Mouse (Mus musculus): ENCODE results near the gene Notch3. TPM values are rescaled to one million over a fixed set of nuclear protein-coding genes. Genes with fewer than 3 reads are reported as not detected.
"Not testable (repeated sequence)": the region's sequence is repeated elsewhere in the genome, so short reads cannot be mapped to it uniquely, and the experiment has no call there.

The Notch3 gene
- total RNA-seq, 1 experiment from 2014 or later = 0.25 TPM

DNA sequence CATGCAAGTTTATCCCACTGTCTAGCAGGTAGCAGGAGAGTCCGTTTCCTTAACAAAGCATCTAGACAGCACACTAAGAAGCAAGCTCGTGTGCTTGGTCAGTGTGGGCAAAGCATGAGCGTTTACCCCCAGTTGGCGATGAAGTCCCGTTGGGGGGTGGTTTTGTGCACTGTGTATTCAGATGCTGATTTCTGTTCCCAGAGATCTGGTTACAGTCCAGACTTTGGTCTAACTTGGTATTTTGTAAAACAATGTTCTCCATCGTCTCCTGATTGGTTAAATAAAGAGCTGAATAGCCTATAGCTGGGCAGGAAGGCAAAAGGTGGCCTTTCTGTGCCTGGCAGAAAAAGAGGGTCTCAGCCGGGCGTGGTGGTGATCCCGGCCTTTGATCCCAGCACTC lies 36.1 kb downstream of the Notch3 start:
- ATAC-seq (replicated peaks in 1 of 2; ENCODE audit: insufficient read depth in 1 of 2, low FRiP score in 2 of 2, low TSS enrichment in 1 of 2, low read depth in 1 of 2, poor library complexity in 2 of 2, severe bottlenecking in 2 of 2) = no peak

DNA sequence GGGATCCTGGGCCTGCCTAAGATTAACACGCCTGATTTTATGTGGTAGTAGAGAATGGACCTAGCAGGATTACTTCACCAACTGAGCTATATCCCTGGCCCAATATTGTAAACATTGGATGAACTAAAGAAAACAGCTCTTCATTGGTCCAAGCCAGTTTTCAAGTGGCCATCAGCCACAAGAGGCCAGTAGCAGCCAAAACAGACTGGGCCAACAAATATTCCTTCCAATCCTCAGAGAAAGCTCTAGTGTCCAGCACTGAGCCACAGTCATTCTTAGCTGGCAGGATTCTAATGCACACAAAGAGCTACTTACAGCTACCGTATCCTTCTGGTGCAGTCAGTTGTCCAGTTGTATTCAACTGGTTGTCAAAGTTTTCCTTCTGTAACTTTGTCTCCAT lies 39.5 kb downstream of the Notch3 start:
- ATAC-seq (replicated peaks in 1 of 2; ENCODE audit: insufficient read depth in 1 of 2, low FRiP score in 2 of 2, low TSS enrichment in 1 of 2, low read depth in 1 of 2, poor library complexity in 2 of 2, severe bottlenecking in 2 of 2) = no peak

DNA sequence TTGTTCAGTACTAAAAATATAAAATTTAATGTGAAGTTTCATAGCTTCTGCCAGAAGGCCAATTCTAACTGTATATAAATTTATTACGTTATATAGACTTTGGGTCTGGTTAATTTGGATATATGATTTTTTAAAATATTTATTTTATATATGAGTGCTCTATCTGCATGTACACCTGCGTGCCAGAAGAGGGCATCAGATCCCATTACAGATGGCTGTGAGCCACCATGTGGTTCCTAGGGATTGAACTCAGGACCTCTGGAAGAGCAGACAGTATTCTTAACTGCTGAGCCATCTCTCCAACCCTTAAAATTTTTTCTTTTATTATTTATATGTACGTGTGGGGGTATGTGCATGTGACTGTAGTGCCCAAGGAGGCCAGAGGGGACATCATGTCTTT lies 41.2 kb downstream of the Notch3 start:
- ATAC-seq (replicated peaks in 1 of 2; ENCODE audit: insufficient read depth in 1 of 2, low FRiP score in 2 of 2, low TSS enrichment in 1 of 2, low read depth in 1 of 2, poor library complexity in 2 of 2, severe bottlenecking in 2 of 2) = no peak

DNA sequence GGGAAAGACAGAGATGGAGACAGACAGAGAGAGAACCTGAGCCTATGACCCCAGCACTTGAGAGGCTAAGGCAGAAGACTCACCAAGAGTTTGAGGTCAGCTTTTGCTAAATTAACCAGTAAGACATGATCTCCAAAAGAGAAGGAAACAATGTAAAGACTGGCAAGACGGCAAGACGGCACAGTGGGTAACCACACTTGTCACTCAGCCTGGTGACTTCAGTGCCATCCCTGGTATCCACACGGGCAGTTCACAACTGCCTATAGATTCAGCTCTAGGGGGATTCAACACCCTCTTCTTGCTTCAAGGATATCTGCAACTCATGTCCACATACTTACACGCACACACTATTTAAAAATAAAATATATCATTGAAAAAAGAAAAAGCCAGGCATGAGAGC lies 43.1 kb downstream of the Notch3 start:
- no peak for ATAC-seq (replicated peaks in 1 of 2; ENCODE audit: insufficient read depth in 1 of 2, low FRiP score in 2 of 2, low TSS enrichment in 1 of 2, low read depth in 1 of 2, poor library complexity in 2 of 2, severe bottlenecking in 2 of 2)

DNA sequence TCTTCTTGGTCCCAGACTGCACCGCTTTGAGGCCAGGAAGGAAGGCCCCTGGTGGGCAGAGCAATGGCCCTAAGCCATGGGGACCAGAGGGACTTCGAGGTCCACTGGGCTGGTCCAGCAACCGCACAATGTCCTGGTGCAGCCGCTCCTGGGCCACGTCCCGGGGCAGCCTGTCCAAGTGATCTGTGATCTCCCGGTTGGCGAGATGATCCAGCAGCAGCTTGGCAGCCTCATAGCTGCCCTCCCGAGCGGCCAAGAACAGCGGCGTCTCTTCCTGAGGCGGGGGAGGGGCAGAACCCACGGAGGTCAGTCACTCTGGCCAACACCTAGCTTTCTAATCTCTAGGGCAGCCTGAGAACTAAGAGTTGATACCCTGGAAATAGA lies 44.1 kb downstream of the Notch3 start:
- no peak for ATAC-seq (replicated peaks in 1 of 2; ENCODE audit: insufficient read depth in 1 of 2, low FRiP score in 2 of 2, low TSS enrichment in 1 of 2, low read depth in 1 of 2, poor library complexity in 2 of 2, severe bottlenecking in 2 of 2)

DNA sequence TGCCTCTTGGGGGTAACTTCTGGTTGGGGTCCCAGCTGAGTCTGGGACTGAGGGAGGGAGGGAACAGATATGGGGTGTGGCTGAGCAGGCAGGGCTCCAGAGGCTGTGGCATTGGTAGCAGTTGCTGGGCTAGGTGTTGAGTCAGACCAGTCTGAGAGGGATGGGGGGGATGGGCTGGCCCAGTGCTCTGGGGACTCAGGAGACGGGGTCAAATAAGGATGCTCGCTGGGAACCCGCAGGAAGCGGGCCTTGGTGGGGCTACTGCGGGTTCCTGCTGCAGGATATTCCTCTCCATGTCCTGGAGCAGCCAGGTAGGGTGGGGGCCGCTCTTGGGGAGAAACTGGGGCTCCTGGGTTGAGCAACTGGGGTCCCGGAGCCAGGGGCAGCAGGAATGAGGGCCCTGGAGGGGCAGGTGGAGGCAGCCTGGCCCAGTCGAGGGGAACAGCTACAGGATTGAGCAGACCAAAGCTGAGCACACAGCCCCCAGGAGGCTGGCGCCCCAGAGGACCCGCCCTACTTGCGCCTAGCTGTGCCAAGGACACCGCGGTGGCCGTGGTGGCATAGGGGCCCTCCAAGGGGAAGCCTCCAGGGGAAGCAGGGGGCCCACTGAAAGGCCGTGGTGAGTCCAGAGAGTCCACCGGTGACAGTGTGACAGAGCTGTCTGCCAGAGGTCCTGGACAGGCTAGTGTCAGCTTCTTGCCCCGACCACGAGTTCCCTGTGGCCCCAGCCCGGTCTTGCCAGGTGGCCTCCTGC lies 44.6 kb downstream of the Notch3 start:
- peak; percentile 63 to 69 for ATAC-seq (replicated peaks in 1 of 2; ENCODE audit: insufficient read depth in 1 of 2, low FRiP score in 2 of 2, low TSS enrichment in 1 of 2, low read depth in 1 of 2, poor library complexity in 2 of 2, severe bottlenecking in 2 of 2)

DNA sequence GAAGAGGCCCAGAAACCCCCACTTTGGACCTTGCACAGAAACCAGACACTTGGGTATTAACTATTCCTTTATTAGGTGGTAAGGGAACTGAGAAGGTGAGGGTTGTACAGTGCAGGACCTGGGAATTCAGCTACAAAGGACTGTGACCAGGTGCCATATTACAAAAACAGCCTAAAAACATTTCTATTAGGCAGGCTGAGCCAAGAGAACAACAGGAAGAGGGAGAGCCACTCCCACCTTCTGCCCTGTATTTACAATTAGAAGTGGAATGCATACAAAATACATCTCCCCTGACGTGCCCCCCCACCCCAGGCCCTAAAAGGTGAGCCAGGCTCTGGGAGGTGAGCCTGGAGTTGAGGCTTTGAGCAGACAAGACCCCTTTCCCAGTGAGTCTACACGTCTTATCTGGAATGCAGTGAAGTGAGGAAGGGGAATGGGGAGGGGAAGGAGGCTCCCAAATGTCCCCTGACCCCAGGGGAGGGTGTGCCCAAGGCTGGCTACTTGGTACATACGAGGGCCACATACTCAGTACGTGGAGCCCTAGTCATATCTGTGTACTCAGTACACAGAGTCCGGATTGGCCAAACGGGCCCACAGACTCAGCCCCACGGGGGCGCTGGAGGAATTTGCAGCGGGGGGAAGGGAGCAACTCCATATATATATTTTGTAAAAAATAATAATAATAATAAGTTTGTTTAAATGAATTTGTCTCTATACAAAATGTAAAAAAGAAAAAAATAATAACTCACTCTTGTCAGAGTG lies 45.7 kb downstream of the Notch3 start:
- no peak for ATAC-seq (replicated peaks in 1 of 2; ENCODE audit: insufficient read depth in 1 of 2, low FRiP score in 2 of 2, low TSS enrichment in 1 of 2, low read depth in 1 of 2, poor library complexity in 2 of 2, severe bottlenecking in 2 of 2)

DNA sequence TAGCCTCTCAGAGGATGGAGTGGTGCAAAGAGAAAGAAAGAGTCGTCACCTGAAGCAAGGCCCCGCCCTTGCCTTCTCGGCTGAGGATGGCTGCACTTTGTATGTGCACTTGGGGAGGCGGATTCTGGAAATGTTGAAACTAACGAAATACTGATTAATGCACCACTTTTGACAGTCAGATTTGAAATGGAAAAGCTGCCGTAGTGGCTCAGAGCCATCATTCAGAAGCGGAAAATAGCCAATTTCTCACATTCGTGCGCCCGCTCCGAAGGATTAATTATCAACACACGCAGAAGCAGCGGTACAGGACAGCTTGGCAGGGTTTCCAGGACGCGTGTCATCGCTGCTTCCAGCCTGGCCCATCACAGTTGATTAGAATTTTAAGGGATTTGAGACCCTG lies 47.5 kb downstream of the Notch3 start:
- no peak for ATAC-seq (replicated peaks in 1 of 2; ENCODE audit: insufficient read depth in 1 of 2, low FRiP score in 2 of 2, low TSS enrichment in 1 of 2, low read depth in 1 of 2, poor library complexity in 2 of 2, severe bottlenecking in 2 of 2)

DNA sequence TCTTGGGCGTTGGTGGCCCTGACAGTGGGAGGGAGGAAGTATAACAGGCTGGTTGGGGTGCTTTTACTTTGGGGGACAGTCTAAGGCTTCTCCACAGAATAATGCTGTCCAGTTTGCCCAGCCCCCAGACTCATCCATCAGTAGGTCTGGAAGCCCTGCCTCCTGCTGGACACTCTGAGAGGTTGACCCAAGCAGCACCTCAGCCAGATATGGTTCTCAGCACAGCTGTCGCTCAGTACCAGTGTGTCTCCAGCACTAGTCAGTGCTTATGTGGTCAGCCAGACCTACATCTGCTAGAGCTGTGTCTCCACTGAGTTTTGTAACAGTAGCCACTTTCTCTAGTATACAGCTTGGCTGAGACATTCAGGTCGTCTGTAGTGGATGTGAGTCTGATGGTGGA lies 48.2 kb downstream of the Notch3 start:
- ATAC-seq (replicated peaks in 1 of 2; ENCODE audit: insufficient read depth in 1 of 2, low FRiP score in 2 of 2, low TSS enrichment in 1 of 2, low read depth in 1 of 2, poor library complexity in 2 of 2, severe bottlenecking in 2 of 2) = no peak

DNA sequence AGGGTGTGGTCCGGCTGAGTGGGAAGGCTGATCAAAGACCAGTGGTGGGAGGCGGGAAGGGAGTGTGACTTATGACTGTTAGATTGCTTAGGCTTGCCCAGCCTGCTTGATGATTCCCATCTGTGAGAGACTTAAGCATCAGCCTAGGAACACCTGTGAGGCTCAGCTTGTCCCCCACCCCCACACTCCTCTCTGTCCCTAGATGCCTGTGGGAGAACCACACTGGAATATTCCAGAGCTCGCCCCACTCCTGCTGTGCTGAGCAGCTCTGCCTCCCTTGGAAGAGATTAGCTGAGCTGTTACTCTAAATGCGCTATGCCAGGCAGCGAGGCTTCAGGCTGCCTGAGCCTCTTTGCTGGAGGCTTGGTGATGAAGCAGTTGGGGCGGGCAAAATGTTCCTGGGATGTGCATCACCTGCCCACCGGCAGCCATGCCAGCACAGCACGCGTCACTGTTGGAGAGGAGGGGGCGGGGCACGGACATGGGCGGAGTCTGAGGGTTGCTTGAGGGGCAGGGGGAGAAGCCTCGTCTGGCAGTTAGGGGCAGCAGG lies 48.7 kb downstream of the Notch3 start:
- ATAC-seq (replicated peaks in 1 of 2; ENCODE audit: insufficient read depth in 1 of 2, low FRiP score in 2 of 2, low TSS enrichment in 1 of 2, low read depth in 1 of 2, poor library complexity in 2 of 2, severe bottlenecking in 2 of 2) = not testable (repeated sequence)

DNA sequence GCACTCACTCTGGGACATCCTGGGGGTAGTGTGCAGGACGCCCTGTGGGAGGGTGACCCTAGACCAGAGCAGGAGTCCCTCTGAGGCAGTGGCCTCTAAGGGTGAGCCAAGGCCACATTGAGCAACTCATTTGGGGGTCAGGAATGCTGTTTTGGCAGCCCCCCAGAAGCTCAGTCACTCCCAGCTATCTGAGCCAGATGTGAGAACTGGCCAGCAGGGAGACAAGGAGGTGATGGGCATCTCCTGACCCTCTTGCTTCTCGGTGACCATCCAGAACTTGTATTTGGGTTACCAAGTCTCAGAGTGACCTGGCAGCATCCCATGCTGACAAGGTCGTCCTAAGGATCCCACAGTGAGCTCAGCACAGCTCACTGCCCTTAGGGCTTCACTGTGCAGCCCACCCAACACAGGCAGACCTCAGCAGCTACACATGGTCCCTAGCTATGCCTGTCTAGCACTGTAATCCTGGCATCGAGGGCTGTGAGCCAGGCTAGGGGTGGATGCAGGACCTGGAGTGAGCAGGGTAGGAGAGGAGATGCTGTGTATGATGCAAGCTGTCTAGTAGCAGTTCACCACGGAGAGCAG lies 49.3 kb downstream of the Notch3 start:
- no peak for ATAC-seq (replicated peaks in 1 of 2; ENCODE audit: insufficient read depth in 1 of 2, low FRiP score in 2 of 2, low TSS enrichment in 1 of 2, low read depth in 1 of 2, poor library complexity in 2 of 2, severe bottlenecking in 2 of 2)

DNA sequence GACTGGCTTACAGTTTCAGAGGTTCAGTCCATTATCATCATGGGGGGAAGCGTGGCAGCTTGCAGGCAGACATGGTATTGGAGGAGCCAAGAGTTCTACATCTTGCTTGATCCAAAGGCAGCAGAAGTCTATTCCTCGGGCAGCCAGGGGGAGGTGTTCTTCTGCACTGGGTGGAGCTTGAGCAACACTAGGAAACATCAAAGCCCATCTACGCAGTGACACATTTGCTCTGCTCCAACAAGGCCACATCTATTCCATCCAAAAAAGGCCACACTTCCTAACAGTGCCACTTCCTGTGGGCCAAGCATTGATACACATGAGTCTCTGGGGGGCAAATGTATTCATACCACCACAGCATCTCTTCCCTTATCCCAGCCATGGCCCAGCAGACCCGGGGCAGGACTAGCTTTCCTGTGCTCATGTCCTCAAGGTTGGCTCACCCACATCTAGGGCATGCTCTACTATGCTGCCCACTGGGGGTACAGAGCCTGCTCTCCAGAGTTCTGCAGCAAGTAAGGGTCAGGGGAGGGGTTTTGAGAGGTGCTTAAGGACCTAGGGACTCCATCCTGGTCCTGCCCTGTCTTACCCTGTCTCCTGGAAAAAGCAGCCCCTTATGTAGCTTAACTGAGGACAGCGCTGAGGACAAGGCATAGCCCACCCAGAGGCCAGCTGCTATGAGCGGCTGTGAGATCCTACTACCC lies 49.9 kb downstream of the Notch3 start:
- no peak for ATAC-seq (replicated peaks in 1 of 2; ENCODE audit: insufficient read depth in 1 of 2, low FRiP score in 2 of 2, low TSS enrichment in 1 of 2, low read depth in 1 of 2, poor library complexity in 2 of 2, severe bottlenecking in 2 of 2)

DNA sequence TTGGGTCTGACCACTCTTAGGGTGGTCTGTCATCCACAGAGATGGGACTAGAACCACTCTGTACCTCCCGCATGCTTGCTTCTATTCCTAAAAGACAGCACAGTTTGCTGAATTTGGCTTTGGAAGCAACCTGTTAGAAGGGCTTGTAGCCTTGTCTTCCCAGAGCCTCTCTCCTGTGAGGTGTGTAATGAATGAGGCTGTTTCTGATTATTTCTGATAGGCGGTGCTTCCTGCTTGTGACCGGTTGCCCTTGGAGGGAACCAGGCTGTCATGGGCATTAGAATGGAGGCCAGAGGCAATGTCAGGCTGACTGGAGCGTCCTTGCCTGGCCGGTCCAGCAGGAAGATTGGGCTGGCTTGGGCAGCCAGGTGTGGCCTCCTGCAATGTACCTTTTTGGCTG lies 52.2 kb downstream of the Notch3 start:
- ATAC-seq (replicated peaks in 1 of 2; ENCODE audit: insufficient read depth in 1 of 2, low FRiP score in 2 of 2, low TSS enrichment in 1 of 2, low read depth in 1 of 2, poor library complexity in 2 of 2, severe bottlenecking in 2 of 2) = not testable (repeated sequence)

DNA sequence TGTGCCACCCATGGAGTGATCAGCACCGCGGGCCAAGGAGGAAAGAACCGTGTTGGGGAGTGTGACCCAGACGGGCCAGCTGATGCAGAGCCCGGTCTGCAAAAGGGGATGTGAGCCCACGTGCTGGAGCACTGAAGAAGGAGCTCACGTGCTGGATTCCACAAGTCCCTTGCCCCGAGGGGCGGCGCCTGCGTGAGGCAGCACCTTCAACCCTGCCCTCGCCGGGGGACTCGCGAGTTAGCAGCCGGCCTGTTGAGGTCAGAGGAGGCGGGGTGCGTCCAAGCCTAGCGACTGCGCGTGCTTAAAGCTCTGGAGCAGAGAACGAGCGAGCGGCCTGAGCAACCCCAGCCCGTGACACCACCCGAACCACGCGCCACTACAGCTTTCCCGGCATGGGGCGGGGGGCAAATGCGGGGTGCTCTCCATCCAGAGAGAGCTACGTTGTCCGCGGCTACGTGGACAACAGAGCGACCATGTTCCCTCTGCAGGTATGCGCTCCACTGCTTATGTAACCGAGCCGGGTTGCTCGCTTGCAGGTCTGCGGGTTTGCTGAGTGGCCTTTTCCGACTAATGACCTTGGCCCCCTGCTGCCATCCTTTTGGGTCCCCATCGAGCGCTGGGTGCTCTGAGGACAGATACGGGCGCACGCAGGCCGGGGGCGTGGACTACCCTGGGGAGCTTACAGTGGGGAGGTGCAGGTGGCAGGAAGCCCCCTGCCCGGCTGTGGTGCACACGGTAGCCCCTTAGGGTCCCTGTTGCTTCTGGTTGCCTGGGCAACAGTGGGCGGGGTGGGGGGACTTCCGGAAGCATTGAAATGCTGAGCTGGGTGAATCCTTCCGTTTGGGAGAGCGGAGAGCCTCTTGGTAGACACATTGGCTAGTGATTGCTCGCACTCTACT lies 52.9 kb downstream of the Notch3 start:
- ATAC-seq (replicated peaks in 1 of 2; ENCODE audit: insufficient read depth in 1 of 2, low FRiP score in 2 of 2, low TSS enrichment in 1 of 2, low read depth in 1 of 2, poor library complexity in 2 of 2, severe bottlenecking in 2 of 2) = peak; percentile 39 to 47; a peak in 3 of 4 replicates

DNA sequence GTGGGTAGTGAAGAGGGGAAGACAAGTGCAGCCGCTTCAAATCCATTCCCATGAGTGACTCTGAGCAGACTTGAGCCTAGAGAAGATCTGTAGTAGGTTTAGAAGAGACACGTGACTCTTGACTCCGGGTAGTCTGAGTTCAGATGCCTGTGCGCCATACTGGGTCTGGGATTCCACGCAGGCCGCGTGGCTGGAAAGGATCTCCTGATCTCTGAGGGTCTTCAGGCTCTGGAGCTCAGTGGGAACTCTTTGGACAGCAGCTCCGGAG lies 53.5 kb downstream of the Notch3 start:
- peak in 1 of 2 experiments; percentile 8; a peak in 1 of 4 replicates for ATAC-seq (replicated peaks in 1 of 2; ENCODE audit: insufficient read depth in 1 of 2, low FRiP score in 2 of 2, low TSS enrichment in 1 of 2, low read depth in 1 of 2, poor library complexity in 2 of 2, severe bottlenecking in 2 of 2)

DNA sequence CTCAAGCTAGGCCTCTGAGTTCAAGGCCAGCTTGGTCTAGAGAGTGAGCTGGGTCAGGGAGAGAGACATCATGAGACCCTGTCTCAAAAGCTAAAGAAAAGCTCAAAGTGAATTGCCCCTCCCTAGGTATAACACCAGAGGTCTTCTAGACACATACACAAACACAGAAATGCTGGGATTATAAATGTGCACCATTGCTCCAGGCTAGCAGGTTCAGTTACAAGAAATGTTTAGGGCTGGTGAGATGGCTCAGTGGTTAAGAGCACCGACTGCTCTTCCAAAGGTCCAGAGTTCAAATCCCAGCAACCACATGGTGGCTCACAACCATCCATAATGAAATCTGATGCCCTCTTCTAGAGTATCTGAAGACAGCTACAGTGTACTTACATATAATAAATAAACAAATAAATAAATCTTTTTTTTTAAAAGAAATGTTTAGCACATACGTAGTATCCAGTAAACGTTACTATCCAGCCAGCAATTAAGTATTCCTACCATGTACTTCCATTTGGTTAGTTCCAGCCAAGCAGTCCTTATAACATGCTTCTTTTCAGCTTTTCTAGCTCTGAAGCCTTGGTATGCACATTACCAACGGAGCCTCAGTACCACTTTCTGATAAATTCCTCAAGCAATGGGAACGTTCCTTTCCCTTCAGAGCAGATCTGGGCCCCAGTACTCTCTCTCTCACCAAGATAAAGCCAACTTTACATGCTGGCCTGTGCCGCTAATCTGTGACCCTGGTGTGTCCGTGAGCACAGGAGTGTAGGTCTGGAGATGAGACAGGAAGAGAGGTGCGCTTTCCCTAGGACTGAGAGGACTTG lies 54.0 kb downstream of the Notch3 start:
- ATAC-seq (replicated peaks in 1 of 2; ENCODE audit: insufficient read depth in 1 of 2, low FRiP score in 2 of 2, low TSS enrichment in 1 of 2, low read depth in 1 of 2, poor library complexity in 2 of 2, severe bottlenecking in 2 of 2) = no peak
